Mouse (Mus musculus): ENCODE data around the gene Olfr640. TPM values are rescaled to one million over a fixed set of nuclear protein-coding genes. Genes with fewer than 3 reads are reported as not detected.

The Olfr640 gene
- total RNA-seq (2021), result not detected

GRCm38 (mm10) chr7:104025473-104025872, at the start of gene Olfr640:
Gene Olfr640 (minus strand): TSS chr7:104025573.
- DNase-seq, result no peak

DNA sequence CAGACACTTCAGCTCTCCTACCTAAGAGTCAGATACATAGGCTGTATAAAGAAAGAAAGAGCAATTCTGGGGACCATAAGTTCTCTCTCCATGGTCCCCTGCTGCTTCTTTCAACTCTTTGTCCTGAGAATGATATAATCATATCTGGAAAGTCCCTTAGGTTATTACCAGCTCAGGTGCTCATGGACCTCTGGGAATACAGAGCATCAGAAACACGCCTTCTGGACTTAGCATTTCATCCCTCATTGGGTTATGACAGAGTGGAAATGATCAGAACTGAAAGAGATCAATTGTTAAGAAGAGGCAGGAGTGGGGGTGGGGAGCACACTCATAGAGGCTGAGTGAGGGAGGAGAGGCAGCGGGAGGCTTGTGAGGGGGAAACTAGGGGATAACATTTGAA, 46.4 kb upstream of the Olfr640 start, which contains the start of gene Olfr644:
Olfr644 (minus strand) TSS at position 101 of the 400 bp plus-strand sequence.
- DNase-seq, result no peak

DNA sequence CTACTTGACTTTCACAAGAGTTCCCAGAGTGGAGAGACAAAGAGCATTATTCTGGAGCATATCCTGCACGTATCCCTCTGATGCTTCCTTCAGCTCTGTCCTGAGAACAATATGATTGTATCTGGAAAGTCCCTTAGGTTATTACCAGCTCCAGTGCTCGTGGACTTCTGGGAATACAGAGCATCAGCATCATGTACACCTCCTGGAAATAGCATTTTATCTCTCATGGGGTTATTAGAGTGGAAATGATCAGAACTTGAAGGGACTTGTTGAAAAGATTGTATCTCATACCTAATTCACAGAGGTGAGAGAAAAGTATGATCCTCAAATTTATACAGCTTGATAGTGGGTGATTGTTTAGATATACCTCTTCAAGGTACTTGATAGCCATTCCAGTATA, 36.0 kb upstream of the Olfr640 start, which contains the start of gene 4930516K23Rik:
4930516K23Rik (minus strand) TSS at position 101 of the 400 bp plus-strand sequence.
- DNase-seq, result no peak

DNA sequence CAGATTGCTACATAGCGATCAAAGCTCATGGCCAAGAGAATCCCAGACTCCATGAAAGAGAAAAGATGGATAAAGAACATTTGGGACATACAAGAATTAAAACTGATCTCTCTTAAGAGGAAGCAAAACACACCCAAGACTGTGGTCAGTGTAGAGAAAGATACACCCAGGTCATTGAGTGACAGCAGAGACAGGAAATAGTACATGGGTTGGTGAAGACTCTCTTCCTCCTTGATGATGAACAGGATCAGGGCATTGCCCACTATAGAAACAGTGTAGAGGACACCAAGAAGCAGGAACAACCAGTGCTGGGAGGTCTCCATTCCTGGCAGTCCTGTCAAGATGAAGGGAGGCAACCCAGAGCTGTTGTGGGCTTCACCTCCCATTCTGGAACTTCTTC, 33.8 kb upstream of the Olfr640 start:
- no peak for DNase-seq

DNA sequence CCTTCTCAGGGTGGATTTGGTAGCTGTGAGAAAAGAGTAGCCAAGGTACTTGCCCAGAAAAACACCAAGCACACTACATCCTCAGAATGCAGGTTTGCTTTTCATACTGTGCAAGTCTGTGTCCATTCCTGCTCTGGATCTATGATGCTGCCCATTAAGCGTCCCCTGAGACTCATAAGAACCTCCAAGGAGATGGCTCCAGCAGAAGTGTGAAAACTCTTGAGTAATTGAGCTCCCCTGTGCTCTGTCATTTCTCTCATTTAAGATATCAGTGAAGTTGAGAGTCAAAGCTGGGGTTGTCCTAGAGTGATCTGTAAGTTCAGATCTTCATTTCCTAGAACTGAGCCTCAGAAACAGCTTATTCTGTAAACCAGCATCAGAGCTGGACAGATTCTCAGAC, 27.2 kb upstream of the Olfr640 start, which contains the start of gene Olfr642:
Olfr642 (minus strand) TSS at position 101 of the 400 bp plus-strand sequence.
- no peak for DNase-seq

DNA sequence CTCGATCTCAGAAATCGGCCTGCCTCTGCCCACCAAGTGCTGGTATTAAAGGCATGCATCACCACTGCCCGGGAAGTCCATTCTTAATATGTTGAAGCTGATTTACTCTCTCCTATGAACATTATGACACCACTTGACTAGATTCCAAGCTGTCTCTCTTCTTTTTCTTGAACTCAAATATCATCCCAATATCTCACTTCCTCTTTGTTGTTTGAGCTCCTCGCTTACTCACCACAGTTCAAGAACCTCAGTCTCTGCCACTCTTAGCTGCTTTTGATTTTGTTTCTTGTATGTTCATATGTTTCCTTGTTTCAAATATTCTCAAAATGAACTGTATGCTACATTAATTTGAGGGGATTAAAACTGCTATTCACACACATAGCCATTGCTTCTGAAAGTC, 25.4 kb upstream of the Olfr640 start:
- DNase-seq, result no peak

DNA sequence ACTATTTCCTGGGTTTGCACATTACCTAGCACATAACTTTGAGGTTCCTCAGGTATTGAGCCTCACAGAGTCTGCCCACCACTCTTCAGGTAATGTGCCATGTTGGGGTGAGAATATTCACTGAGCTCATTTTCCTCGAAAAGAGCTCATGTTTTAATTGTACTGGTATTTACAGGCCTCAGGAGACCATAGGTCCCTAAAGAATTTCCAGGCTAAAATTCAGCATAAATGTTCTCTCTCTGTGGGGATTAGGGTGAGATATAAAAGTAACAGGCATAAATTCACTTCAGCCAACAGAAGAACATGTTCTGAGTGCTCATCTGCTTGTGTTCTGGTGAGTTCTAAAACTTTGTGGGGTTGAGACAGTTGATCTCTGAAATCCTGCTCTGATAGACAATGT, 9.8 kb upstream of the Olfr640 start, which contains the start of gene Olfr641:
Olfr641 (plus strand) TSS at position 301 of the 400 bp plus-strand sequence.
- no peak for DNase-seq

GRCm38 (mm10) chr7:104026978-104027377, 1.6 kb upstream of the Olfr640 start:
- DNase-seq, result no peak

DNA sequence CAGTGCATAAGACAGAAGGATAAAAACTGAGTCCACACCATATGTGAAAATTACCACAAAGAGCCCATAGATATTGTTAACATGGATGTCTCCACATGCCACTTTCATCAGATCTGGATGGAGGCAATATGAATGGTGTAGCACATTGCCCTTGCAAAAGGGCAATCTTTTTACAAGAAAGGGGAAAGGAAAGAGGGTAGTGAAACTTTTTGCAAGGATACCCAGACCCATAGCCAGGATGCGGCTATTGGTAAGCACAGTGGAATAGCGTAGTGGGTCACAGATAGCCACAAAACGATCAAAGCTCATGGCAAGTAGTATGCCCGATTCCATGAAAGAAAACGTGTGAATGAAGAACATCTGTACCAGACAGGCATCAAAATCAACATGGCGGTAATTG, 3.7 kb downstream of the Olfr640 start:
- DNase-seq, result no peak

DNA sequence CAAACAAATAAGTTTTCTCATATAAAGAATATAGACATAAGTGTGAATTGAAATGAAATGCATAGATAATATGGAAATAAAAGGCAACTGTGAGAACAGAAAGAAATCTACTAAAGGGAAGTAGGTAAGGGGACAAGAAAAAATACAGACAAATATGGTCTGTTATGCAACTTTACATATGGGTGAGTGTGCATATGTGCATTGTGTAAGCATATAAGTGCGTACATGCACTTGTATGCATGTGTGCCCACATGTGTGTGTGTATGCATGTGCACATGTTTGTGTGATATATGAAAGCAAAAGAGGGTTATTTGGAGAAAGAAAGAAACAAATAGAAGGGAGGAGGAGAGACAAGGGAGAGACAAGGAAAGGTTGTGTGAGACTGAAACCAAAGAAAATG, 6.4 kb downstream of the Olfr640 start:
- DNase-seq, result no peak

DNA sequence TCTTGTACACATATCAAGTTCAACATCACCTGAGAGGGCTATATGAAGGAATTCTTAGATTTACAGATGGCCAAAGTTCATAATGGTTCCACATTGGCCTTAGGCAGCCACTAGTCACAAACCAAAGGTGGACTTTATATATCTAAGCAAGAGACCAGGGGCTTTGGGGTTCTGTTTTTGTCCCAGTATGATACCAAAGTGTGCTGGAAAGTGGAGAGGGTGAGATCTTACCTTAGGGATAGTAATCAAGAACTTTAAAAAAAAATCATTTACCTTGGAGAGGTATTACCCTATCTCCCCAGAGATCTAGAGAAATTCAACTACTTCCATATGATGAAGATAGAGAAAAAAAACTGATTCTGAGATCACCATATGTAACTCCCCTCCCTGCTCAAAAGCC, 8.2 kb downstream of the Olfr640 start, which contains the start of gene Olfr639:
Olfr639 (minus strand) TSS at position 101 of the 400 bp plus-strand sequence.
- DNase-seq, result no peak

- no peak for DNase-seq
Observed at GRCm38 (mm10) chr7:103999124-103999523, 26.2 kb downstream of the Olfr640 start.

DNA sequence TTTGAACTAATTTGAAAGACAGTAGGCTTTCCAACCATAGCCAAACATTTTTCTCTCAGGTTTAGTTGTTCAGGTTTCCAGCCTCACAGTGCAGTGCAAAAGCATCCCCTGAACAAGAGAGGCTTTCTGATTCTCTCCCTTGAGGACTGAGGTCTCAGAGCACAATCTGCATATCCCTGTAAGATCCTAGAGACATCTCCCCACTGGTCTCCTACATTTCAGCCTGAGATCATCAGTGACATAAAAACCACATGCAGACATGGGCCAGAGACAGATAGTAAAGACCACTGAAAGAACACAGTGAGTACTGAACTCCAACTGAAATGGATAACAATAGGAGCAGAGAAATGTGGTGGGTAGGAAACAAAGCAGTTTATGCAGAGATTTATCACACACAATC, 26.9 kb downstream of the Olfr640 start, which contains the start of gene Olfr638:
Olfr638 (plus strand) TSS at position 301 of the 400 bp plus-strand sequence.
- no peak for DNase-seq

GRCm38 (mm10) chr7:103971782-103972181, 53.6 kb downstream of the Olfr640 start:
- DNase-seq, result no peak

DNA sequence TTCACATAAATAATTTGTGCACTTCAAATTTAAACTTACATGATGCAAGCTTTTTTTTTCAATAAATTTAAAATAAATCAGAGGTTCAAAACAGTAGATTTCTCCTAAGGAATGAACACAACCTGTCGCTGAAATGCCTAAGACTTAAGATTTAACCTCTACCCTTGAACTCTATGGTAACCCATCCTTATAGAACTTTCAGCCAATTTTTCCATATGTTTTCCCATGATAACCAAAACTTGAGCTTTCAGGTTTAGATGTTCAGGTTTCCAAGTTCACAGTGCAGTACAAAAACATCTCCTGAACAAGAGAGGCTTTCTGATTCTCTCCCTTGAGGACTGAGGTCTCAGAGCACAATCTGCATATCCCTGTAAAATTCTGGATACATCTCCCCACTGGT, 54.5 kb downstream of the Olfr640 start, which contains the start of gene Olfr635:
Olfr635 (plus strand) TSS at position 301 of the 400 bp plus-strand sequence.
- no peak for DNase-seq

Other genes with a start within 250 kb of the Olfr640 start
- gene Olfr68, start 245.9 kb downstream of the Olfr640 start, total RNA-seq (2021), result not detected
- gene Olfr67, start 233.8 kb downstream of the Olfr640 start, total RNA-seq (2021), result not detected
- gene Hbb-bt, start 211.6 kb downstream of the Olfr640 start, total RNA-seq (2021), result 1,000 to 10,000 TPM in 1 of 2 experiments, 100 to 1,000 TPM in 1; 541 to 1,864 TPM
- over 10,000 TPM in 1 of 2 experiments, 1,000 to 10,000 TPM in 1; 4,494 to 12,962 TPM for gene Hbb-bs, start 197.5 kb downstream of the Olfr640 start, total RNA-seq (2021)
- not detected for gene Hbb-bh2, start 185.1 kb downstream of the Olfr640 start, total RNA-seq (2021)
- not detected for gene Hbb-bh1, start 182.4 kb downstream of the Olfr640 start, total RNA-seq (2021)
- under 1 TPM in 1 of 2 experiments, not detected in 1; 0.74 TPM for gene Hbb-y, start 172.4 kb downstream of the Olfr640 start, total RNA-seq (2021)
- gene Olfr66, start 139.3 kb downstream of the Olfr640 start, total RNA-seq (2021), result not detected
- not detected for gene Olfr64, start 131.1 kb downstream of the Olfr640 start, total RNA-seq (2021)
- gene Olfr65, start 122.1 kb downstream of the Olfr640 start, total RNA-seq (2021), result not detected
- not detected for gene Olfr631, start 96.7 kb downstream of the Olfr640 start, total RNA-seq (2021)
- not detected for gene Olfr632, start 91.2 kb downstream of the Olfr640 start, total RNA-seq (2021)
- not detected for gene Olfr633, start 81.1 kb downstream of the Olfr640 start, total RNA-seq (2021)
- gene Olfr635, start 54.4 kb downstream of the Olfr640 start, total RNA-seq (2021), result under 1 TPM in 1 of 2 experiments, not detected in 1; 0.05 TPM
- not detected for gene Olfr638, start 26.8 kb downstream of the Olfr640 start, total RNA-seq (2021)
- under 1 TPM in 1 of 2 experiments, not detected in 1; 0.05 TPM for gene Olfr639, start 8.3 kb downstream of the Olfr640 start, total RNA-seq (2021)
- gene Olfr641, start 9.9 kb upstream of the Olfr640 start, total RNA-seq (2021), result not detected
- not detected for gene Olfr642, start 27.1 kb upstream of the Olfr640 start, total RNA-seq (2021)
- gene 4930516K23Rik, start 35.9 kb upstream of the Olfr640 start, total RNA-seq (2021), result not detected
- gene Olfr644, start 46.3 kb upstream of the Olfr640 start, total RNA-seq (2021), result not detected
- not detected for gene Olfr645, start 59.9 kb upstream of the Olfr640 start, total RNA-seq (2021)
- not detected for gene Olfr646, start 79.3 kb upstream of the Olfr640 start, total RNA-seq (2021)
- gene Ubqln5, start 104.3 kb upstream of the Olfr640 start, total RNA-seq (2021), result not detected
- not detected for gene Olfr643, start 111.8 kb upstream of the Olfr640 start, total RNA-seq (2021)
- not detected for gene Ubqln3, start 117.7 kb upstream of the Olfr640 start, total RNA-seq (2021)
- not detected for gene Ubqlnl, start 125.0 kb upstream of the Olfr640 start, total RNA-seq (2021)
- gene Olfm5, start 139.3 kb upstream of the Olfr640 start, total RNA-seq (2021), result not detected
- under 1 TPM in 1 of 2 experiments, not detected in 1; 0.11 TPM for gene Olfr648, start 157.8 kb upstream of the Olfr640 start, total RNA-seq (2021)
- gene Olfr649, start 170.4 kb upstream of the Olfr640 start, total RNA-seq (2021), result not detected
- 1 to 10 TPM; 1.2 to 1.7 TPM for gene Trim6, start 193.2 kb upstream of the Olfr640 start, total RNA-seq (2021)
- 1 to 10 TPM; 3.2 TPM for gene Trim34a, start 218.9 kb upstream of the Olfr640 start, total RNA-seq (2021)

All from heart, postnatal 4 days (tissue).